Mouse (Mus musculus): ENCODE data around the gene Pdpr. TPM values are rescaled to one million over a fixed set of nuclear protein-coding genes. Genes with fewer than 3 reads are reported as not detected.

Gene Pdpr
- polyA plus RNA-seq, 1 experiment from 2014 or later: 8.5 TPM

Other genes starting within 250 kb of the Pdpr start
- gene Cog4, start 248.0 kb upstream of the Pdpr start, polyA plus RNA-seq (2014; fragmentation: Nextera tagmentation; extraction: Ambion mirVana): 63.9 and 64.3 TPM in 2 replicates
- gene Sf3b3, start 247.8 kb upstream of the Pdpr start, polyA plus RNA-seq (2014; fragmentation: Nextera tagmentation; extraction: Ambion mirVana): 231 and 232 TPM in 2 replicates
- gene Fuk, start 192.1 kb upstream of the Pdpr start, polyA plus RNA-seq (2014; fragmentation: Nextera tagmentation; extraction: Ambion mirVana): 9.5 and 11.1 TPM in 2 replicates
- gene St3gal2, start 174.7 kb upstream of the Pdpr start, polyA plus RNA-seq (2014; fragmentation: Nextera tagmentation; extraction: Ambion mirVana): 16.0 and 16.5 TPM in 2 replicates
- 36.2 and 37.3 TPM in 2 replicates for gene Ddx19a, start 96.8 kb upstream of the Pdpr start, polyA plus RNA-seq (2014; fragmentation: Nextera tagmentation; extraction: Ambion mirVana)
- 9.9 and 10.2 TPM in 2 replicates for gene Ddx19b, start 62.9 kb upstream of the Pdpr start, polyA plus RNA-seq (2014; fragmentation: Nextera tagmentation; extraction: Ambion mirVana)
- gene Aars, start 61.5 kb upstream of the Pdpr start, polyA plus RNA-seq (2014; fragmentation: Nextera tagmentation; extraction: Ambion mirVana): 79.0 and 91.7 TPM in 2 replicates
- 10.8 and 13.1 TPM in 2 replicates for gene Exosc6, start 38.3 kb upstream of the Pdpr start, polyA plus RNA-seq (2014; fragmentation: Nextera tagmentation; extraction: Ambion mirVana)
- 0.36 and 0.49 TPM in 2 replicates for gene Clec18a, start 2.2 kb upstream of the Pdpr start, polyA plus RNA-seq (2014; fragmentation: Nextera tagmentation; extraction: Ambion mirVana)
- 76.7 and 80.0 TPM in 2 replicates for gene Glg1, start 164.6 kb downstream of the Pdpr start, polyA plus RNA-seq (2014; fragmentation: Nextera tagmentation; extraction: Ambion mirVana)
- gene Rfwd3, start 205.6 kb downstream of the Pdpr start, polyA plus RNA-seq (2014; fragmentation: Nextera tagmentation; extraction: Ambion mirVana): 97.3 TPM in 2 replicates
- 0.43 TPM in 1 of 2 replicates, not detected in the other for gene Mlkl, start 243.5 kb downstream of the Pdpr start, polyA plus RNA-seq (2014; fragmentation: Nextera tagmentation; extraction: Ambion mirVana)